Mouse (Mus musculus): ENCODE measurements at regions not wholly inside any gene's neighbourhood (a gene's known extent, or its start where the extent isn't known, plus 50 kb on each side); places are given as distances from the start of the nearest gene placed in this dataset.

DNA sequence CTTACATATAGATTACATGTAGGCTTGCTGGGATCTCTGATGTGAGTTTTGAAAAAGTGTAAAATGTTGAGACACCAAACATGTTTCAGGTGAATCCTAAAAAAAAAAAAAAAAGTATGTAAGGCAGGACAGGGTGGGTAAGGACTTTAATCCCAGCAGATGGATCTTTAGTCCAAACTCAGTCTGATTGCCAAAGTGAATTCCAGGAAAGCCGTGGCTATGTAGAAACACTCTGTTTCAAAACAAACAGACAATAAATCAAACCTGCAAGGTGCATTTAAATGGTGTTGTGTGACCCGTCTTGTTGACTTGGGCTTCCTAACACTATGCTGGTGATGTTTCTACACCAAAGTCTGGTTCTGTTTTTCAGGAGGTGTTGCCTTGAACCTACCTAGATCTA lies 192.9 kb downstream of the Plxna1 start:
- no peak for TF ChIP-seq POLR2A (IDR thresholded peaks at IDR 0.05; ENCODE audit: borderline replicate concordance, extremely low read depth, insufficient read depth, insufficient read length, poor library complexity, severe bottlenecking)
- no peak for TF ChIP-seq CTCF (IDR thresholded peaks at IDR 0.05; ENCODE audit: borderline replicate concordance, extremely low read depth, insufficient read depth, insufficient read length)

Measured in brain, embryonic 14.5 days (tissue).